Mouse (Mus musculus) heart, adult 11 months (tissue): ENCODE measurements around the gene Rnft1.
A peak's percentile ranks its signal among the peaks of the same experiment; 100 is the strongest.

Experiments
- DNase-seq: peaks from one replicate; pipeline ENCODE4 v3.0.0; 2022

The Rnft1 gene

DNA sequence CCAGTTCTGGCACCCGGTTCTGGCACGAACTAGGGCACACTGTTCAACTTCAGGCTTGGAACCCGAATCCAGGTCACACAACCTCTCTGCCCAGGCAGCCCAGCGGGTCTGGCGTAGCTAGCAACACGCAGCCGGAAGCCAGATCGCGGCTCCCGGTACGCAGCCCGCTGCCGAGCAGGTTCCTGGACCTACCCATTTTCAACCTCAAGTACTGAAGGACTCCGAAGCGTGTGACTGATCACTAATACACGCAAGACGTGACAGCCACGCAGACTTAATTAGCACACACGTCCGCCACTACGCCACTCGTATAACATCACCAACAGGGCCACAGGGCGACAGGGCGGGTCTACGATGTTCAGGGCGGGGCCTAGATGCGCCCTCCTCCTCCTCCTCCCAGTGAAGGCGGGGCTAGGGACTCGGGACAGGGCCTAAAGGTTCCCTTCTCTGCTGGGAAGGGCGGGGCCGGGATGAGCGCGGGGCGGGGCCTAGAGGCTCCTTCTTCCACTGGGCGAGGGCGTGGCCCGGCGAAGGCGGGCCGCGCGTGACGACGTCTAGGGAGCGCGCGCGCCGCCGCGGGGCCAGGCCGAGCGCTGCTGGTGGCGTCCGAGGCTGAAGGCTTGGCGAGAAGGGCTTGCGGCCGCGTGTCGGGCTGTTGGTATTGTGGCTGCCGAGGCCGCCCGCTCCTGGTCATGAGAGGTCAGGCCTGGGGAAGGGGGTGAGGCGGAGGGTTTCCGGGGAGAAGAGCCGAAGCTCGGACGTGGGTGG is at the start of gene Rnft1:
Rnft1 (plus strand) TSS at position 557 of the 768 bp plus-strand sequence.
- peak; percentile 100 for DNase-seq

DNA sequence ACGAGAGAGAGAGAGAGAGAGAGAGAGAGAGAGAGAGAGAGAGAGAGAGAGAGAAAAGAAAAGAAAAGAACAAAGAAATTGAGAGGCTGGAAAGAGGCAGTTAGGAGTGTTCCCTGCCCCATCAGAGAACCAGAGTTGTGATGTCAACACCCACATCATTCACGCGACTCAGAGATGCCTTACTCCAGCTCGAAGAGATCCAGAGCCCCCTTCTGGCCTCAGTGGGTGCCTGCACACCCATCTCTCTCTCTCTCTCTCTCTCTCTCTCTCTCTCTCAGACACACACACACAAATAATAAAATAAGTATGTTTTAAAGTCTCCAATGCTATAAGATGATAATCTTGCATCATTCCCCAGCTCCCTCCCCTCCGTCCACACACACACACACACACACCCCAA is 47.6 kb upstream of the Rnft1 start:
- no peak for DNase-seq

- no peak for DNase-seq
Measured at GRCm38 (mm10) chr11:86438261-86438660, 46.2 kb upstream of the Rnft1 start.

DNA sequence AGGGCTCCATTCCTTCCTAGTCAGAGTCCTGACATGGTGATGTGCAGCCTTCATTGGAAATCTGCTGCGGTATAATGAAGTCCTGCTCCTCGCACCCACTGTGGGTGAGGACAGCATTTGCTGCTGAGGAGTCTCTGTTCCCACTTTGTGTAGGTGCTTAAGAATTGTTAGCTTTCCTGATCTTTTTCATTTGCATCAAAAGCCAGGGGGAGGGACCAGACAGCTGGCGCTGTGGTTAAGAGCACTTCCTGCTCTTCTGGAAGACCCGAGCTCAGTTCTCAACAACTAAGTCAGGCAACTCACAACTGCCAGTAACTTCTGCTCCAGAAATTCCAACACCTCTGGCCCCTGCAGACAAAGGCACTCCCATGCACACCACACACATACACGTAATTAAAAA is 43.7 kb upstream of the Rnft1 start:
- no peak for DNase-seq

- no peak for DNase-seq
Measured at GRCm38 (mm10) chr11:86453991-86454390, 30.5 kb upstream of the Rnft1 start.

- DNase-seq = no peak
Measured at GRCm38 (mm10) chr11:86457545-86457944, 26.9 kb upstream of the Rnft1 start.

- peak; percentile 87 for DNase-seq
Measured at GRCm38 (mm10) chr11:86458866-86459265, 25.6 kb upstream of the Rnft1 start.

GRCm38 (mm10) chr11:86462579-86462978 is 21.9 kb upstream of the Rnft1 start:
- DNase-seq = no peak

DNA sequence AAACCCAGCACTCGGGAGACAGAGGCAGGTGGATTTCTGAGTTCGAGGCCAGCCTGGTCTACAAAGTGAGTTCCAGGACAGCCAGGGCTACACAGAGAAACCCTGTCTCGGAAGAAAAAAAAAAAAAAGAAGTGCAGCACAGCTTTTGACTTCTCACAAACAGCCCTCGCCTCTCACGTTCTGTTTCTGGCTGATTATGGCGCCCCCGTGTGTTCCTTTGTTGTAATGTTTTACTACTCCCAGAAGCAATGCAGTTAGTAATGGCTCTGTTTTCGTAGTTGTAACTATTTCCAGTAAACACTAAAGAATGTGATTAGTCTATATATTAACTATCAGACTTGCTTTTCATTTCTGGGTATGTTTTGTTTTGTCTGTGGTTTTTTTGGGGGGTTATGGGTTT is 20.2 kb upstream of the Rnft1 start:
- peak; percentile 76 for DNase-seq

DNA sequence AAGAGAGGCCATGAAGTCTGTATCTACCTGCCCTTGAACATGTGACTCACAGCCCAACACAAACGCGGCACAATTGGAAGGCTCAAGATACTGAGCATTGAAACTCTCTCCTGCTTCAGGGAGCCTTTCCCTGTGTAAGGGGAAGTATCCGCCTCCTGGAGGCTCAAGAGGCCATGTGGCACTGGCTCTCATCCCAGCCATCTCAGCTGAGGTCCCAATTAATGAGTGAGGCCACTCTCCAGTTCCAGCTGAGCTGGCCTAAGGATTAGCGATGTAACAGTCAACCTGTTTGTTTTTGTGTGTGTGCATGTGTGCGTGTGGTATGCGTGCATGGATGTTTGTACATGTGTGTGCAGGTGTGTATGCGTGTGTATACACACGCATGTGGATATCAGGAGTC is 16.1 kb upstream of the Rnft1 start:
- peak; percentile 85 for DNase-seq

DNA sequence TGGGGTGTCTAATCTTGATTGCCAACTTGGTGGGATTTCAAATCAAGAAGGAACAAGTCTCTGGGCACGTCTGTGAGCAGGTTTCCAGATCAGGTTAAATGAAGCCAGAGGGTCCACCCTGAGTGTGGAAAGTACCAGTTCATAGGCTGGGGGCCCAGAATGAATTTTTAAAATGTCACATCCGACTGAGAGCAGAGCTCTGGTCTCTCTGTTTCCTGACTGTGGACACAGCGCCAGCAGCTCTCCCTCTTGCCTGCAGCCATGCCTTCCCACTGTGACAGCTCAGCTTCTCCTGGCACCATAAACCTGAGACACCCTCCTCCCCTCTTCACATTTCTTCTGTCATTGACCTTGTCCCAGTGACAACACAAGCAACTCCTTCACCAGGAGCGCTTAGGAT is 15.5 kb upstream of the Rnft1 start:
- DNase-seq = peak; percentile 62

DNA sequence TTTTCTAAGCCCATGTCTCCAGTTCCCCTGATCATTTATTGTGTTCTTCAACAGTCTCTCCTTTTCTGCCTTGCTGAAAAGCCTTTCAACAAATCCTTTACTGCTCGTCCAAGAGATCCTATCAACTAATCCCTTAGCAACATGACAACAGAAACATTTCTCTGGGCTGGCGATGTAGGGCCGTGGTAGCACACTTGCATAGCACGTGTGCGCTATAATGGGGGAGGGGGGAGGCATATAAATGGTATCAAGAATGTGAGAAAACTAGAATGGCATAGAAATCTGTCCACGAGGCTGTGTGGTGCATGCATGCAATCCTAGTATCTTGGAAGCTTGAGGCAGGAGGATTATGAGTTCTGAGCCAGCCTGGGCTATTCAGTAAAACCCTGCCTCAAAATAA is 12.7 kb upstream of the Rnft1 start:
- peak; percentile 71 for DNase-seq

DNA sequence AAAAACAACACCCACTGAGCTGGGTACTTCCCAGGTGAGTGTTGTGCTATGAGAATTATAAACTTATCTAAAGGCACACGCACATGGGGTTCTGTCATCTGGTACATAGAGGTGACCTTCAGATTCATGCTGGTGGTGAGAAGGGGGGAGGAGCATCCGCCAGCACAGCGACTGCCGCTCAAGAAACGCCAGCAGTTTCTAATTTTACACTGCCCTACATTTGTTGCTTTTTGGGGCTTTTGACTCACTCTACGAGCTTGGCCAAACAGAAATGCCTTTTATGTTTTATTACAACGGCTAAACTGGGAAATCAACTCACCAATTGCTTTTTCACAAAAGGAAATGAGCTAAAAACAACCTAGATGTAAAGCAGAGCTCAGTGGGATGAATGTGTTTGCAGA is 11.7 kb upstream of the Rnft1 start:
- DNase-seq = peak; percentile 88

DNA sequence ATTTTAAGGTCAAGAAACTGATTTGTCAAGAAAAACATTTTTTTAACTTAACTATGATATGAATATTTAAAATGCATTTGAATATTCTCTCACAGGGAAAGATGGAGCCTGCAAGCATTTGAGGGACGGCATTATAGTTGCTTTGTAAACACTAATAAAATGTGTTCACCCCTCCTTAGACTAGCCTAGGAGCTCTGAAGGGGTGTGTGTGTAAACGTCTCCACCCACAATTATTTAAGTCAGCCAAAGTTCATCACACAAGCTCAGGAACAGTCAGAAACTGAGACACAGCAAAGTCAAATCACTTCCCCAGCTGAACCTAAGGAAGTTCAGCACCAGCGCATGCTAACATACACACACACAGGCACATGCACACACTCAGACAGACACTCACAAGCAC is 10.9 kb upstream of the Rnft1 start:
- DNase-seq = no peak

DNA sequence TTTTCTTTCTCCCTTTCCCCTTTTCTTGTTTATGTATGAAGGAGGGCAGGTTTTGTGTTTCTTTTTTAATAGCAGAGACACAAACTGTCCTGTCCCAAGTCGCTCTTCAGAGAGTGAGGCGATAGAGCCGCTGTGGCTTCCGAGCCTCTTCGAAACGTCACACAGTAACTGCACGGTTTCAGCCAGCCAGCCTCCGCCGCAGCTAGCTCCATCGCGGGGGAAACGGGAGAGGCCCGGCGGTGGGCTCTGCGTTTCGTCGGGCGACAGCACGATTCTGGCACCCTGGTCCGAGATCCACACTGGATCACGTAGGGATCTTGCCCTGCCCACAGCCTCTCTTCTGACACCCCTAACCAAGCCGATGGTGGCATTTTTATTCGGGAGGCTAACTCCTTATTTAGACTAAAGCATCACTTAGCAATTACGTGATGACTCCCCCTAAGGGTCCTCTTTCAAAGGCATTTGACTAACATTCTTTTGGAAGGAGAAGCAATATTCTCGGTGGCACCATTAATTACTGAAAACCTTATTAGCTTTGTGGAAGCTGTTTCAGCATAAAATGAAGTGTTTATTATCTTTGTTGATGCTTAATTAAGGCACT is 553 bp downstream of the Rnft1 start:
- DNase-seq = peak; percentile 96

- DNase-seq = no peak
Measured at GRCm38 (mm10) chr11:86490782-86491181, 6.3 kb downstream of the Rnft1 start.

DNA sequence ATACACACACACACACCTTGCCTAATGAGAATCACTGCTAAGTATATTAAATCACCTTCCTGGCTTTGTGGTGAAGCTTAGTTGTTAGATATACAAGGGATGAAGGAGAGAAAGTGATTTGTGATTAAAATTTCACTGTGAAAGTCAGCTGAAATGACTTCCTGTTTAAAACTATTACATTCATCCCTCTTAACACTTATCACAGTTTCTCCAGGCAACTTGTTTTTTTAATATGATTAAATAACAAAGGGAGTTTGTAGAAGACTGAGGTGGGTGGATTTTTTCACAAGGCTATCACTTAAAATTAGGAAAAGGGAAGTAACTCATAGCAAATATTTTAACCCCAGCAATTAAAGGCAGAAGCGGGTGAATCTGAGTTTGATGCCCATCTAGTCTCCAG is 12.9 kb downstream of the Rnft1 start:
- peak; percentile 17 for DNase-seq

GRCm38 (mm10) chr11:86497908-86498307 is 13.5 kb downstream of the Rnft1 start:
- peak; percentile 43 for DNase-seq

DNA sequence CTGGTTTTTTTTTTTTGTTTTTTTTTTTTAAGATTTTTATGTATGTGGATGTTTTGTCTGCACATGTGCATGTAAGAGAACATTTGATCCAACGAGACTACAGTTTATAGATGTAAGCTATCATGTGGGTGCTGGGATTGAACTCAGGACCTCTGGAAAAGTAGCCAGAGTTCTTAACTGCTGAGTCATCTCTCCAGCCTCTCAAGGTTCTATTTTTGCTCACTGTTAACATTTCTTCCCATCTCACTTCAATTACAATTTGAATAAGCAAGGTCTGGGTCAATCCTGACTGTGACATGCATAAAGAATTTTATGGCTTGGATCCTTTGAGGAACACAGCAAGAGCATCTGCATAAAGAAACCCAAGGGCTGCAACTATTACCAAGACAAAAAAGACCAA is 16.3 kb downstream of the Rnft1 start:
- DNase-seq = peak; percentile 16

GRCm38 (mm10) chr11:86503121-86503520 is 18.7 kb downstream of the Rnft1 start:
- peak; percentile 62 for DNase-seq

- no peak for DNase-seq
Measured at GRCm38 (mm10) chr11:86507334-86507733, 22.9 kb downstream of the Rnft1 start.

- DNase-seq = no peak
Measured at GRCm38 (mm10) chr11:86507991-86508390, 23.5 kb downstream of the Rnft1 start.

GRCm38 (mm10) chr11:86516620-86517019 is 32.2 kb downstream of the Rnft1 start:
- DNase-seq = no peak

DNA sequence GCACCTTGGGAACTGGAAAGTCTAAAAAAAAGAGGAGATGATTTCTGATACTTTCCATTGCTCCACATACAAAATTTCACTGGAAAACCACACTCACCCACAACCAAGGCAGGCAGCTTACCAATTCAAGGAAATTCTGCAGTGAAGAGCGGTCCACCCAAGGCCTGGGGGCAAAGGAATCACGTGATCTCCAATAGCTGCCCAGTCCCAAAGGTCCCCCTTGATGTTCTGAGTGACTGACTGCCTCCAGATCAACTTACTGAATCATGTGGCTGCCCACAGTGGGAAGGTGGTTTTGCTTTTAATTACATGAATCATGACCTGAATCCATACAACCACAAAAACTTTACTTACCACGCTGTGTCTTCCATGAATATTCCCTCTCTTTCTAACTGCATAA is 32.8 kb downstream of the Rnft1 start:
- DNase-seq = no peak

- DNase-seq = no peak
Measured at GRCm38 (mm10) chr11:86519751-86520150, 35.3 kb downstream of the Rnft1 start.
